Mouse (Mus musculus) lung, adult 2 months (tissue): Measurements from ENCODE around the gene Rec114. TPM values are rescaled to one million over a fixed set of nuclear protein-coding genes. Genes with fewer than 3 reads are reported as not detected.

Experiments used
- DNase-seq: peaks from one replicate; pipeline ENCODE4 v3.0.0; 2022
- H3K4me1 ChIP-seq: fragments of 200-500 bp; 2 replicates; pipeline ENCODE4 v1.6.1; 2011; ENCODE audit warnings: low read length; ENCODE audit not compliant: control insufficient read depth, insufficient read depth
- H3K4me3 ChIP-seq: fragments of 200-500 bp; replicated peaks from 2 replicates; pipeline ENCODE3; 2011; ENCODE audit warnings: low read depth, mild to moderate bottlenecking, control low read depth, low read length; ENCODE audit errors: extremely low read depth
- CTCF ChIP-seq: fragments of 200-500 bp; IDR thresholded peaks from 2 replicates; pipeline ENCODE4 v1.5.1; 2011; ENCODE audit warnings: mild to moderate bottlenecking, low read length, control low read depth; ENCODE audit not compliant: insufficient read depth
- POLR2A ChIP-seq: fragments of 200-500 bp; IDR thresholded peaks from 2 replicates; pipeline ENCODE4 v1.6.1; 2011; ENCODE audit warnings: low read depth, mild to moderate bottlenecking, control low read depth, low read length, borderline replicate concordance; ENCODE audit errors: extremely low read depth
- WGBS: fragments of 180-500 bp; shearing (Covaris S2); methylation state at CpG from one replicate; pipeline ENCODE4 v1.1.7; 2018; 5-methylcytosine and 5-hydroxymethylcytosine counted together
- polyA plus RNA-seq: library from polyadenylated mRNA; depleted of rRNA; stranded (reverse); fragments of >200 nt; gene quantifications from 2 replicates; pipeline ENCODE4 v1.2.3, GENCODE M21; 2012; rRNA removed

Rec114 gene
- polyA plus RNA-seq, 1 experiment = 0.24 TPM

DNA sequence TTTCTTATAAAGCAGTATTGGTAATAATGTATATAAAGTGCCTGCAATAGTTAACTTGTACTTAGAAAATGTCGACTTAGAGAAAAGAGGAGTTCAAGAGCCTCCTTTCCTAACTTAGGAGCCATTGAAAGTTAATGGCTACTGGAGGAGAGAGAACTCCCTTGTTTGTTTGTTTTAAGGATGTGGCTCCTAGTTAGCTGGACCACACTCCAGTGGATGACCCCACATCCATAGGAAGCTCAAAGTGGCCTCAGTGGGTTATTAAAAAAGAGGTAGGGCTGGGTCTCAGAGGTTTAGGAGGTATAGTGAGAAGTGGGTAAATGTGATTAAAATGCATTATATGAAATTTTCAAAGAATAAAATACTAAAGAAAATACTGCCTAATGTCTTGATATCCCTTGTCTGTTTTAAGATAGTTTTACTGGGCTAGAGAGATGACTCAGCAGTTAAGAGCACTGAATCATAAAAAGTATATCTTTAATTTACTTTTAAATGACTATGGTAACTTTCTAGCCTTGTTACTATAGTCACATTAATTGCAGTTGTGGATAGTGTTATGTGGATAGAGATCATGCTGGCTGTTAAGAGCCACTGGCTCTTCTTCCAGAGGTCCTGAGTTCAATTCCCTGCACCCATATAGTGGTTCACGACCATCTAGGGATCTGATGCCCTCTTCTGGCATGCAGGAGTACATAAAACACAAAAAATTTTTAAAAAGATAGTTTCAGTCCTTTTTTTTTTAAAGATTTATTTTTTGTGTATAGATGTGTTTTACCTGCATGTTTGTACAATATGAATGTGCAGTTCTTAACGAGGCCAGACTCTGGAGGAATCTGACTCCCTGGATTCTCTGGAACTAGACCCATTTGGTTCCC, 128.5 kb downstream of the Rec114 start:
- no peak for DNase-seq
- TF ChIP-seq POLR2A (no peak), CTCF (no peak)
- 68% methylated on average over 3 of the region's 3 CpGs for WGBS

DNA sequence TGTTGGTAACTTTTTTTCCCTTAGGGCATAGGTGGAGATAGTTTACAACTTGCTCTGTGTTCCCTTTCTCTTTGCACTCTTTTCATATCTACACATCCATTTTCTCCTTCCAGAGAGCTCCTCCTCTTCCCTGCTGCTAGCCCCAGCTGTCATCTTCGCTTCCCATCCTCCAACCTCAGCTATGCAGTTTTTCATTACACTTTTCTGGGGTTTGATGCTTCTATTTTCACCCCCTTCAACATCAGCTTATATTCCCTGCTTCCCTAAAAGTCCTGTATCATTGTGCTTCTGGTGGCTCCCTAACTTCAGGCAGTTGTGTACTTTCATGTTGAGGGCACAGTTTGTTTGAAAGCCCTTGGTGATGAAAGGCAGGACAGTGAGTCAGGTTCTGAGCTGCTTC, 130.0 kb downstream of the Rec114 start:
- Histone ChIP-seq H3K4me1 (peaks cover 12% of the 10 kb centered on the region), H3K4me3 (no peak overlapping the region)
- 83% methylated on average over 1 of the region's 1 CpGs for WGBS
- no peak for DNase-seq
- no peak for TF ChIP-seq CTCF
- TF ChIP-seq POLR2A = no peak

More for the DNA sequence above, 128.5 kb downstream of the Rec114 start:
- Histone ChIP-seq H3K4me1 (peaks cover 18% of the 10 kb centered on the region), H3K4me3 (no peak overlapping the region)

Other genes with a start within 250 kb of the Rec114 start
- 6.8 and 8.8 TPM in 2 replicates for gene Cd276, start 188.5 kb downstream of the Rec114 start, polyA plus RNA-seq
- 465 and 530 TPM in 2 replicates for gene Nptn, start 161.7 kb downstream of the Rec114 start, polyA plus RNA-seq
- 0.62 and 0.67 TPM in 2 replicates for gene Hcn4, start 79.4 kb upstream of the Rec114 start, polyA plus RNA-seq